Mouse (Mus musculus) ES-Bruce4 (cell line): ENCODE data around the gene Rcbtb2.

ENCODE experiments used
- CTCF ChIP-seq: IDR thresholded peaks from one replicate; pipeline ENCODE4 v1.8.1; 2011; ENCODE audit warnings: low read depth, low read length
- EP300 ChIP-seq: IDR thresholded peaks from 2 replicates; pipeline ENCODE4 v1.6.1; 2011; ENCODE audit warnings: low read depth, low read length; ENCODE audit not compliant: insufficient read depth
- POLR2A ChIP-seq: IDR thresholded peaks from one replicate; pipeline ENCODE4 v1.8.1; 2011; ENCODE audit warnings: low read length; ENCODE audit not compliant: insufficient read depth

GRCm38 (mm10) chr14:73087746-73088145, 35.1 kb upstream of the Rcbtb2 start:
- no peak for TF ChIP-seq POLR2A
- no peak for TF ChIP-seq CTCF
- TF ChIP-seq EP300: no peak
